Mouse (Mus musculus) E14TG2a.4 (cell line): ENCODE data around the gene Usp37.

ENCODE experiments used
- CTCF ChIP-seq: conservative IDR thresholded peaks from 2 replicates; pipeline ENCODE4 v1.5.1; 2014; ENCODE audit warnings: low read length
- NANOG ChIP-seq: IDR thresholded peaks from 2 replicates; pipeline ENCODE4 v1.6.1; 2014; ENCODE audit warnings: borderline replicate concordance, low read length, mixed read lengths

GRCm38 (mm10) chr1:74542451-74542961 lies 1.6 kb downstream of the Usp37 start, which contains the start of gene Plcd4:
- TF ChIP-seq CTCF, result no peak
- TF ChIP-seq NANOG, result no peak
